Mouse (Mus musculus): ENCODE data around the gene Tlk1. TPM values are rescaled to one million over a fixed set of nuclear protein-coding genes. Genes with fewer than 3 reads are reported as not detected.

The Tlk1 gene
- polyA plus RNA-seq, 1 experiment = 9.4 TPM

DNA sequence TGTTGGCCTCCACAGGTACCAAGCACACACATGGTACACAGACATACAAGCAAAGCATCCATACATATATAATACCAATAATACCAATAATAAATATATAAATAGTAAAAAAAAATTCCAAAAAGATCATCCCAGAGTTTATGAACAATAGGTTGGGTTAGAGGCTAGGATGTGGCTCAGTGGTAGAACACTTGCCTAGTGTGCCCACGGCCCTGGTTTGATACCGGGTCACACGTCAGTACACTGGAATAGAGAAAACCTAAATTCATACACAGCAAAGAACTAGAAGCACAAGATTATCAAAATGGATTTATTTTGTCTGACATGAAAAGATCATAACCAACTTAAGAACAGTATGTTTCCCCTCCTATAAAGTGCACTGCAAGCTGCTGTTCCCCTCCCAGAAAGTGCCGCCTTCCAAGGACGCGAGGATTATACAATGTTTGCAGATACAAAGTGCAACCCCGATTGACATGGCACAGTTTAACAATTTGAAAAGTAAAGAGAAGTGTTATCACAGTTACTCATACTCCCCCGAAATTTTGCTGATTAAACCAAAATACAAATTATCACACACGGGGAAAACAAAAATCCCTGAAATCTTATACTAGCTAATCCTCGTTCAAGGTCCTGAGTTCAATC lies 6.3 kb upstream of the Tlk1 start:
- no peak for TF ChIP-seq POLR2A (IDR thresholded peaks at IDR 0.05; ENCODE audit: insufficient read length, low read depth)
- TF ChIP-seq MYOG (IDR thresholded peaks at IDR 0.05; ENCODE audit: control insufficient read depth in 1 of 3, insufficient read depth in 1 of 3, insufficient read length in 2 of 3, low read depth in 2 of 3) = no peak
- no peak for TF ChIP-seq POLR2AphosphoS2 (IDR thresholded peaks at IDR 0.05; ENCODE audit: insufficient read length, low read depth)
- TF ChIP-seq SRF (IDR thresholded peaks at IDR 0.05; ENCODE audit: control insufficient read depth, insufficient read length, low read depth) = no peak
- no peak for TF ChIP-seq MYOD1 (IDR thresholded peaks at IDR 0.05; ENCODE audit: control insufficient read depth in 1 of 3, insufficient read length in 2 of 3, low read depth in 2 of 3)
- TF ChIP-seq CEBPB (IDR thresholded peaks at IDR 0.05; ENCODE audit: insufficient read depth, poor library complexity, severe bottlenecking) = no peak
- no peak for TF ChIP-seq USF1 (IDR thresholded peaks at IDR 0.05; ENCODE audit: low read depth)
- no peak for TF ChIP-seq REST (IDR thresholded peaks at IDR 0.05; ENCODE audit: insufficient read depth, insufficient read length)
- TF ChIP-seq E2F4 (IDR thresholded peaks at IDR 0.05; ENCODE audit: insufficient read depth) = no peak
- no peak for TF ChIP-seq MAX (IDR thresholded peaks at IDR 0.05; ENCODE audit: low read depth)
- TF ChIP-seq TCF3 (IDR thresholded peaks at IDR 0.05; ENCODE audit: insufficient read length, low read depth) = no peak
- TF ChIP-seq TCF12 (IDR thresholded peaks at IDR 0.05; ENCODE audit: insufficient read depth, poor library complexity, severe bottlenecking) = no peak
- H3K79me2 ChIP-seq (ENCODE audit: control insufficient read depth, insufficient read depth) = no peaks in the 10 kb centered on the region
- H3ac ChIP-seq (ENCODE audit: control insufficient read depth, insufficient read length) = no peak overlapping the region
- no peak overlapping the region for H3K4me3 ChIP-seq
- no peak overlapping the region for H3K4me2 ChIP-seq (ENCODE audit: low read depth)
- H3K36me3 ChIP-seq (ENCODE audit: control insufficient read depth, insufficient read depth) = no peaks in the 10 kb centered on the region
- no peaks in the 10 kb centered on the region for H3K27me3 ChIP-seq (ENCODE audit: control insufficient read depth, insufficient read depth, insufficient read length)

GRCm38 (mm10) chr2:70830683-70831082 lies 5.2 kb upstream of the Tlk1 start:
- no peaks in the 10 kb centered on the region for H3K36me3 ChIP-seq (ENCODE audit: control insufficient read depth, insufficient read depth)
- H3ac ChIP-seq (ENCODE audit: control insufficient read depth, insufficient read length) = no peak overlapping the region
- H3K4me3 ChIP-seq = no peak overlapping the region
- H3K4me2 ChIP-seq (ENCODE audit: low read depth) = no peak overlapping the region
- no peaks in the 10 kb centered on the region for H3K27me3 ChIP-seq (ENCODE audit: control insufficient read depth, insufficient read depth, insufficient read length)
- H3K79me2 ChIP-seq (ENCODE audit: control insufficient read depth, insufficient read depth) = no peaks in the 10 kb centered on the region
- TF ChIP-seq MYOG (IDR thresholded peaks at IDR 0.05; ENCODE audit: control insufficient read depth in 1 of 3, insufficient read depth in 1 of 3, insufficient read length in 2 of 3, low read depth in 2 of 3) = no peak
- no peak for TF ChIP-seq SRF (IDR thresholded peaks at IDR 0.05; ENCODE audit: control insufficient read depth, insufficient read length, low read depth)
- no peak for TF ChIP-seq TCF3 (IDR thresholded peaks at IDR 0.05; ENCODE audit: insufficient read length, low read depth)
- no peak for TF ChIP-seq REST (IDR thresholded peaks at IDR 0.05; ENCODE audit: insufficient read depth, insufficient read length)
- no peak for TF ChIP-seq CEBPB (IDR thresholded peaks at IDR 0.05; ENCODE audit: insufficient read depth, poor library complexity, severe bottlenecking)
- no peak for TF ChIP-seq MYOD1 (IDR thresholded peaks at IDR 0.05; ENCODE audit: control insufficient read depth in 1 of 3, insufficient read length in 2 of 3, low read depth in 2 of 3)
- no peak for TF ChIP-seq TCF12 (IDR thresholded peaks at IDR 0.05; ENCODE audit: insufficient read depth, poor library complexity, severe bottlenecking)
- no peak for TF ChIP-seq POLR2A (IDR thresholded peaks at IDR 0.05; ENCODE audit: insufficient read length, low read depth)
- TF ChIP-seq USF1 (IDR thresholded peaks at IDR 0.05; ENCODE audit: low read depth) = no peak
- TF ChIP-seq MAX (IDR thresholded peaks at IDR 0.05; ENCODE audit: low read depth) = no peak
- TF ChIP-seq POLR2AphosphoS2 (IDR thresholded peaks at IDR 0.05; ENCODE audit: insufficient read length, low read depth) = no peak
- TF ChIP-seq E2F4 (IDR thresholded peaks at IDR 0.05; ENCODE audit: insufficient read depth) = no peak

DNA sequence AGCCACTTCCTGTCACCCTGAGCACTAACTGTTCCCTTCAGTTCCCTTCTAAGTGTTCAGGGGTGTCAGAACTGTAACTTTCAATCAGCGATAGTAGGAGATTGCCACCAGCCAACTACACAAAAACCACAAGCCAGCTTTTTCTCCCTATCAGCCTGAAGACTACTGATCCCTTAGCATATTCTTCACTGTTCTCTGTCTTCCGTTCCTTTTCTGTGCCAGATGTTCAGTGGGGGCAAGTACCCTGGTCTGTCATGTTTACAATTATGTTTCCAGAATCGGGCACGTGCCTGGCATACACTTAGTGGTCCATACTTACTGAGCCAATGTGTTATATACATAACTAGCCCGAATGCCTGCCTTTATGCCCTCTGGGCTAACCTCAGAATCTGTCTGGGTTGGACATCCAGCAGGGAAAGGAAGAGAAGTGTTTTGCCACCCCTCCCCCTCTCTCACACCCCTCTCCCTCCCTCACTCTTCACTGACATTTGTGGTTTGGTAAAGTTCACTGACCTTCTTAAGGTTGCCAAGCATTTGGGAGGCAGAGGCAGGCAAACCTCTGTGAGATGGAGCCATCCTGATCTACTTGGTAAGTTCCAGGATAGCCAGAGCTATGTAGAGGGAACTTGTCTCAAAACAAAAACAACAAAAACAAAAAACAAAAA lies 4.5 kb upstream of the Tlk1 start:
- no peaks in the 10 kb centered on the region for H3K36me3 ChIP-seq (ENCODE audit: control insufficient read depth, insufficient read depth)
- TF ChIP-seq MAX (IDR thresholded peaks at IDR 0.05; ENCODE audit: low read depth) = no peak
- TF ChIP-seq SRF (IDR thresholded peaks at IDR 0.05; ENCODE audit: control insufficient read depth, insufficient read length, low read depth) = no peak
- TF ChIP-seq E2F4 (IDR thresholded peaks at IDR 0.05; ENCODE audit: insufficient read depth) = no peak

DNA sequence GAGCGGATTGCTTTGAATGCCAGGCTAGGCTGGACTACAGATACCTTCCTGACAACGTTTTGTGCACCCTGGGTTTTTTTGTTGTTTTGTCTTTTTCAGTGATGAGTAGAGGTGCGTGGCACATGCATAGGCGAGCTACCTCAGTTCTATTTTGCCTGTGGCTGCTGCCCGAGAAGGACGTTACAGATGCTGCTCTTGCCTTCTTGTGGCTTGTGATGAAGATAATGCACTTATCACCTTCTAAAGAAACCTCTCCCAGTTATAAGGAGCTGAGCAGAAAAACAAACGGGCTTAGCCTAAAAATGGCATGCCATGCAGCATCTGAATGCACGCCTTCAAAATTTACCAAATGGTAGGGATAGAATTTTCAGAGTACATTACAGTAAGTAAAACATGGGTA lies 2.3 kb upstream of the Tlk1 start:
- H3K4me2 ChIP-seq (ENCODE audit: low read depth) = no peak overlapping the region
- H3K4me3 ChIP-seq = no peak overlapping the region
- no peak for TF ChIP-seq USF1 (IDR thresholded peaks at IDR 0.05; ENCODE audit: low read depth)
- no peak for TF ChIP-seq E2F4 (IDR thresholded peaks at IDR 0.05; ENCODE audit: insufficient read depth)
- no peak for TF ChIP-seq MYOD1 (IDR thresholded peaks at IDR 0.05; ENCODE audit: control insufficient read depth in 1 of 3, insufficient read length in 2 of 3, low read depth in 2 of 3)
- no peak for TF ChIP-seq CEBPB (IDR thresholded peaks at IDR 0.05; ENCODE audit: insufficient read depth, poor library complexity, severe bottlenecking)
- TF ChIP-seq REST (IDR thresholded peaks at IDR 0.05; ENCODE audit: insufficient read depth, insufficient read length) = no peak
- TF ChIP-seq TCF3 (IDR thresholded peaks at IDR 0.05; ENCODE audit: insufficient read length, low read depth) = no peak
- TF ChIP-seq SRF (IDR thresholded peaks at IDR 0.05; ENCODE audit: control insufficient read depth, insufficient read length, low read depth) = no peak
- no peak for TF ChIP-seq MAX (IDR thresholded peaks at IDR 0.05; ENCODE audit: low read depth)
- H3ac ChIP-seq (ENCODE audit: control insufficient read depth, insufficient read length) = no peak overlapping the region
- peaks cover 18% of the 10 kb centered on the region for H3K79me2 ChIP-seq (ENCODE audit: control insufficient read depth, insufficient read depth)
- H3K36me3 ChIP-seq (ENCODE audit: control insufficient read depth, insufficient read depth) = no peaks in the 10 kb centered on the region
- H3K27me3 ChIP-seq (ENCODE audit: control insufficient read depth, insufficient read depth, insufficient read length) = no peaks in the 10 kb centered on the region

More for the DNA sequence above, 4.5 kb upstream of the Tlk1 start:
- Histone ChIP-seq H3K4me3 (no peak overlapping the region), H3K27me3 (ENCODE audit: control insufficient read depth, insufficient read depth, insufficient read length) (no peaks in the 10 kb centered on the region), H3K4me2 (ENCODE audit: low read depth) (no peak overlapping the region), H3ac (ENCODE audit: control insufficient read depth, insufficient read length) (no peak overlapping the region), H3K79me2 (ENCODE audit: control insufficient read depth, insufficient read depth) (no peaks in the 10 kb centered on the region)

Measured in myocyte (in vitro differentiated cells).